Mouse (Mus musculus) cerebellum, postnatal 14 days (tissue): ENCODE data around the gene Acot7.

Experiments used
- DNase-seq, 2 experiments: peaks; one replicate each; pipeline ENCODE4 v3.0.0; 2021; ENCODE audit warnings: mixed read lengths in 2 of 2

Acot7 gene

GRCm38 (mm10) chr4:152151966-152152544, 25.9 kb upstream of the Acot7 start, which contains the start of gene Espn:
Gene Espn (minus strand): TSS chr4:152152371.
- DNase-seq = no peak

GRCm38 (mm10) chr4:152153771-152154177, 24.2 kb upstream of the Acot7 start:
- peak; percentile 81 to 90 for DNase-seq

GRCm38 (mm10) chr4:152155019-152155418, 22.9 kb upstream of the Acot7 start:
- DNase-seq = no peak

GRCm38 (mm10) chr4:152157779-152158584, 20.0 kb upstream of the Acot7 start:
- peak; percentile 63 to 78 for DNase-seq

GRCm38 (mm10) chr4:152158585-152159284, 19.2 kb upstream of the Acot7 start, which contains the start of gene Hes2:
Gene Hes2 (plus strand): TSS chr4:152158867.
- DNase-seq = no peak

GRCm38 (mm10) chr4:152159285-152159678, 18.7 kb upstream of the Acot7 start:
- DNase-seq = no peak

GRCm38 (mm10) chr4:152160748-152161147, 17.2 kb upstream of the Acot7 start:
- no peak for DNase-seq

GRCm38 (mm10) chr4:152161601-152162000, 16.3 kb upstream of the Acot7 start:
- DNase-seq = no peak

- no peak for DNase-seq
Measured at GRCm38 (mm10) chr4:152162748-152163147, 15.2 kb upstream of the Acot7 start.

- DNase-seq = peak; percentile 83 to 91
Measured at GRCm38 (mm10) chr4:152165036-152165931, 12.7 kb upstream of the Acot7 start.

- no peak for DNase-seq
Measured at GRCm38 (mm10) chr4:152168052-152168451, 9.9 kb upstream of the Acot7 start.

- no peak for DNase-seq
Measured at GRCm38 (mm10) chr4:152169103-152169502, 8.8 kb upstream of the Acot7 start.

- DNase-seq = no peak
Measured at GRCm38 (mm10) chr4:152170286-152170685, 7.6 kb upstream of the Acot7 start.

- DNase-seq = no peak
Measured at GRCm38 (mm10) chr4:152171543-152171942, 6.4 kb upstream of the Acot7 start.

- peak; percentile 91 to 93 for DNase-seq
Measured at GRCm38 (mm10) chr4:152173041-152173440, 4.9 kb upstream of the Acot7 start.

GRCm38 (mm10) chr4:152173956-152174355, 4.0 kb upstream of the Acot7 start:
- no peak for DNase-seq

GRCm38 (mm10) chr4:152176638-152177037, 1.3 kb upstream of the Acot7 start:
- DNase-seq = no peak

- no peak for DNase-seq
Measured at GRCm38 (mm10) chr4:152177174-152177536, 779 bp upstream of the Acot7 start.

- DNase-seq = peak; percentile 76 to 78
Measured at GRCm38 (mm10) chr4:152178344-152178864, 470 bp downstream of the Acot7 start.

GRCm38 (mm10) chr4:152178916-152179705, 1.2 kb downstream of the Acot7 start:
- peak in 1 of 2 experiments; percentile 41 for DNase-seq

- DNase-seq = peak; percentile 78 to 83
Measured at GRCm38 (mm10) chr4:152179946-152180660, 2.2 kb downstream of the Acot7 start.
